Mouse (Mus musculus): ENCODE measurements around the gene Gpr84. TPM values are rescaled to one million over a fixed set of nuclear protein-coding genes. Genes with fewer than 3 reads are reported as not detected.
"Not testable (repeated sequence)": the region's sequence is repeated elsewhere in the genome, so short reads cannot be mapped to it uniquely, and the experiment has no call there.

Gpr84 gene
- polyA plus RNA-seq, 1 experiment from 2014 or later, result 0.32 TPM

GRCm38 (mm10) chr15:103289600-103289999, 20.8 kb downstream of the Gpr84 start:
- no peaks in the 10 kb centered on the region; the same call in 1 of the 2 replicates for H3K9me3 ChIP-seq (replicated peaks)
- no peak overlapping the region for H3K4me3 ChIP-seq
- DNase-seq (ENCODE audit: low spot score), result no peak
- H3K27ac ChIP-seq (replicated peaks), result 0 out of 2 replicates have a peak overlapping the region, but pooled peaks have one; percentile 1
- WGBS, result 56% methylated on average over 5 of the region's 5 CpGs
- no peaks in the 10 kb centered on the region for H3K27me3 ChIP-seq (ENCODE audit: low read depth, poor library complexity, severe bottlenecking)
- peaks cover 14% of the 10 kb centered on the region for H3K4me1 ChIP-seq
- H3K36me3 ChIP-seq, result peaks cover 81% of the 10 kb centered on the region

- peaks cover 12% of the 10 kb centered on the region for H3K4me1 ChIP-seq
- no peak for DNase-seq (ENCODE audit: low spot score)
- H3K36me3 ChIP-seq, result peaks cover 51% of the 10 kb centered on the region
- peak overlapping the region; percentile 1; the same call in 1 of the 2 replicates for H3K27ac ChIP-seq (replicated peaks)
- H3K9me3 ChIP-seq (replicated peaks), result no peaks in the 10 kb centered on the region
- H3K27me3 ChIP-seq (ENCODE audit: low read depth, poor library complexity, severe bottlenecking), result no peaks in the 10 kb centered on the region
- WGBS, result 88% methylated on average over 1 of the region's 1 CpGs
- no peak overlapping the region for H3K4me3 ChIP-seq
These were observed 24.5 kb downstream of the Gpr84 start for GRCm38 (mm10) chr15:103285778-103286417.

GRCm38 (mm10) chr15:103284647-103285046, 25.8 kb downstream of the Gpr84 start:
- Histone ChIP-seq H3K27ac (replicated peaks) (0 out of 2 replicates have a peak overlapping the region, but pooled peaks have one; percentile 35), H3K4me1 (peaks cover 8% of the 10 kb centered on the region), H3K4me3 (no peak overlapping the region), H3K27me3 (ENCODE audit: low read depth, poor library complexity, severe bottlenecking) (no peaks in the 10 kb centered on the region), H3K9me3 (replicated peaks) (no peaks in the 10 kb centered on the region), H3K36me3 (peaks cover 38% of the 10 kb centered on the region)
- no peak for DNase-seq (ENCODE audit: low spot score)
- 47% methylated on average over 2 of the region's 2 CpGs for WGBS

- no peak overlapping the region for H3K4me3 ChIP-seq
- WGBS, result 61% methylated on average over 3 of the region's 3 CpGs
- no peak overlapping the region for H3K27ac ChIP-seq (replicated peaks)
- no peaks in the 10 kb centered on the region for H3K9me3 ChIP-seq (replicated peaks)
- no peaks in the 10 kb centered on the region for H3K27me3 ChIP-seq (ENCODE audit: low read depth, poor library complexity, severe bottlenecking)
- peaks cover 33% of the 10 kb centered on the region for H3K36me3 ChIP-seq
- H3K4me1 ChIP-seq, result peaks cover 4% of the 10 kb centered on the region
- DNase-seq (ENCODE audit: low spot score), result peak; percentile 58
These were observed 26.3 kb downstream of the Gpr84 start for GRCm38 (mm10) chr15:103284066-103284465.

GRCm38 (mm10) chr15:103281465-103282205, 28.8 kb downstream of the Gpr84 start:
- DNase-seq (ENCODE audit: low spot score), result no peak
- H3K9me3 ChIP-seq (replicated peaks), result no peaks in the 10 kb centered on the region

GRCm38 (mm10) chr15:103280817-103281464, 29.5 kb downstream of the Gpr84 start:
- H3K27me3 ChIP-seq (ENCODE audit: low read depth, poor library complexity, severe bottlenecking), result no peaks in the 10 kb centered on the region
- no peaks in the 10 kb centered on the region for H3K9me3 ChIP-seq (replicated peaks)
- WGBS, result 77% methylated on average over 3 of the region's 3 CpGs
- no peak overlapping the region for H3K4me3 ChIP-seq
- no peaks in the 10 kb centered on the region; the same call in 1 of the 2 replicates for H3K4me1 ChIP-seq
- no peak overlapping the region for H3K27ac ChIP-seq (replicated peaks)
- H3K36me3 ChIP-seq, result peaks cover 13% of the 10 kb centered on the region
- peak; percentile 38 for DNase-seq (ENCODE audit: low spot score)

More at GRCm38 (mm10) chr15:103281465-103282205, 28.8 kb downstream of the Gpr84 start:
- Histone ChIP-seq H3K27me3 (ENCODE audit: low read depth, poor library complexity, severe bottlenecking) (no peaks in the 10 kb centered on the region), H3K4me3 (no peak overlapping the region), H3K4me1 (no peaks in the 10 kb centered on the region; the same call in 1 of the 2 replicates), H3K27ac (replicated peaks) (no peak overlapping the region), H3K36me3 (peaks cover 20% of the 10 kb centered on the region)
- 93% methylated on average over 3 of the region's 3 CpGs for WGBS

- H3K4me1 ChIP-seq, result peaks cover under 1% of the 10 kb centered on the region
- 65% methylated on average over 3 of the region's 3 CpGs for WGBS
- no peak overlapping the region for H3K27ac ChIP-seq (replicated peaks)
- no peaks in the 10 kb centered on the region for H3K27me3 ChIP-seq (ENCODE audit: low read depth, poor library complexity, severe bottlenecking)
- H3K4me3 ChIP-seq, result no peak overlapping the region
- no peak for DNase-seq (ENCODE audit: low spot score)
- H3K36me3 ChIP-seq, result peaks cover 10% of the 10 kb centered on the region
- no peaks in the 10 kb centered on the region for H3K9me3 ChIP-seq (replicated peaks)
These were observed 30.7 kb downstream of the Gpr84 start for GRCm38 (mm10) chr15:103279750-103280149.

- H3K27me3 ChIP-seq (ENCODE audit: low read depth, poor library complexity, severe bottlenecking), result no peaks in the 10 kb centered on the region
- whole genome bisulfite sequencing, result 84% methylated on average over 7 of the region's 7 CpGs
- H3K9me3 ChIP-seq (replicated peaks), result no peaks in the 10 kb centered on the region
- no peak overlapping the region for H3K27ac ChIP-seq (replicated peaks)
- peaks cover 9% of the 10 kb centered on the region for H3K36me3 ChIP-seq
- DNase-seq (ENCODE audit: low spot score), result no peak
- H3K4me3 ChIP-seq, result no peak overlapping the region
- H3K4me1 ChIP-seq, result peaks cover 16% of the 10 kb centered on the region
These were observed 32.5 kb downstream of the Gpr84 start for GRCm38 (mm10) chr15:103277949-103278348.

GRCm38 (mm10) chr15:103275943-103276342, 34.5 kb downstream of the Gpr84 start:
- not testable (repeated sequence) for H3K4me3 ChIP-seq; H3K36me3 ChIP-seq; DNase-seq (ENCODE audit: low spot score); H3K27me3 ChIP-seq (ENCODE audit: low read depth, poor library complexity, severe bottlenecking); H3K9me3 ChIP-seq (replicated peaks); H3K27ac ChIP-seq (replicated peaks)
- H3K4me1 ChIP-seq, result peaks cover 20% of the 10 kb centered on the region
- WGBS, result 93% methylated on average over 3 of the region's 3 CpGs

- peak within 1 kb of the TSS; percentile 93 for H3K4me3 ChIP-seq
- H3K4me1 ChIP-seq, result peaks cover 20% of the 10 kb centered on the region
- WGBS, result under 1% methylated on average over 38 of the region's 38 CpGs
- 0 out of 2 replicates have a peak, but pooled peaks cover 2% of the 10 kb centered on the region for H3K36me3 ChIP-seq
- DNase-seq (ENCODE audit: low spot score), result peak; percentile 96
- H3K27me3 ChIP-seq (ENCODE audit: low read depth, poor library complexity, severe bottlenecking), result no peaks in the 10 kb centered on the region
- peak within 1 kb of the TSS; percentile 91 for H3K27ac ChIP-seq (replicated peaks)
- H3K9me3 ChIP-seq (replicated peaks), result no peaks in the 10 kb centered on the region
These were observed 37.8 kb downstream of the Gpr84 start, which contains the start of gene Copz1 for GRCm38 (mm10) chr15:103272419-103273279. TSS of gene Copz1 (plus strand) at chr15:103272714.

- H3K9me3 ChIP-seq (replicated peaks), result no peaks in the 10 kb centered on the region
- H3K36me3 ChIP-seq, result no peaks in the 10 kb centered on the region
- DNase-seq (ENCODE audit: low spot score), result no peak
- no peak overlapping the region for H3K27ac ChIP-seq (replicated peaks)
- 81% methylated on average over 4 of the region's 4 CpGs for WGBS
- H3K4me1 ChIP-seq, result peaks cover 12% of the 10 kb centered on the region
- no peak overlapping the region for H3K4me3 ChIP-seq
- no peaks in the 10 kb centered on the region for H3K27me3 ChIP-seq (ENCODE audit: low read depth, poor library complexity, severe bottlenecking)
These were observed 41.5 kb downstream of the Gpr84 start for GRCm38 (mm10) chr15:103268903-103269302.

GRCm38 (mm10) chr15:103264794-103265193, 45.6 kb downstream of the Gpr84 start:
- 91% methylated on average over 2 of the region's 2 CpGs for WGBS
- Histone ChIP-seq H3K4me1 (no peaks in the 10 kb centered on the region), H3K9me3 (replicated peaks) (no peaks in the 10 kb centered on the region), H3K27me3 (ENCODE audit: low read depth, poor library complexity, severe bottlenecking) (no peaks in the 10 kb centered on the region), H3K4me3 (no peak overlapping the region), H3K27ac (replicated peaks) (no peak overlapping the region), H3K36me3 (no peaks in the 10 kb centered on the region)
- DNase-seq (ENCODE audit: low spot score), result no peak
